Mouse (Mus musculus) hindbrain, embryonic 13.5 days (tissue): Measurements from ENCODE around the gene Cyp2d22. TPM values are rescaled to one million over a fixed set of nuclear protein-coding genes. Genes with fewer than 3 reads are reported as not detected.
"Not testable (repeated sequence)": the region's sequence is repeated elsewhere in the genome, so short reads cannot be mapped to it uniquely, and the experiment has no call there.

Experiments used
- ATAC-seq: fragments of 200-750 bp; cut with Nextera tagmentation; 2 replicates; pipeline ENCODE4 v1.8.0; 2017; ENCODE audit warnings: moderate TSS enrichment; ENCODE audit not compliant: low FRiP score
- H3K27ac ChIP-seq: fragments of 300-500 bp; sonication (generic); 2 replicates; pipeline ENCODE4 v1.5.1; 2015; ENCODE audit warnings: inconsistent platforms, mild to moderate bottlenecking, moderate library complexity
- H3K27me3 ChIP-seq: fragments of 300-500 bp; sonication (generic); 2 replicates; pipeline ENCODE4 v1.6.1; 2015; ENCODE audit warnings: mild to moderate bottlenecking, inconsistent platforms
- H3K36me3 ChIP-seq: fragments of 300-500 bp; sonication (generic); 2 replicates; pipeline ENCODE4 v1.6.1; 2015; ENCODE audit warnings: mild to moderate bottlenecking, inconsistent platforms
- H3K4me1 ChIP-seq: fragments of 300-500 bp; sonication (generic); replicated peaks from 2 replicates; pipeline ENCODE4 v1.6.1; 2015; ENCODE audit warnings: inconsistent platforms
- H3K4me2 ChIP-seq: fragments of 300-500 bp; sonication (generic); 2 replicates; pipeline ENCODE4 v1.6.1; 2015; ENCODE audit warnings: inconsistent platforms, mild to moderate bottlenecking, moderate library complexity
- H3K4me3 ChIP-seq: fragments of 300-500 bp; sonication (generic); 2 replicates; pipeline ENCODE4 v1.5.1; 2015; ENCODE audit warnings: mild to moderate bottlenecking, inconsistent platforms
- H3K9ac ChIP-seq: fragments of 300-500 bp; sonication (generic); 2 replicates; pipeline ENCODE4 v1.6.1; 2015; ENCODE audit warnings: mild to moderate bottlenecking, inconsistent platforms
- H3K9me3 ChIP-seq: fragments of 300-500 bp; sonication (generic); 2 replicates; pipeline ENCODE4 v1.6.1; 2016; ENCODE audit warnings: inconsistent platforms
- WGBS: fragments of 180-500 bp; shearing (Covaris S2); methylation state at CpG from one replicate; pipeline ENCODE4 v1.1.7; 2015; 5-methylcytosine and 5-hydroxymethylcytosine counted together
- polyA plus RNA-seq: library from polyadenylated mRNA; unstranded; fragments of >200 nt; fragmentation: Nextera tagmentation; extraction: Ambion mirVana; gene quantifications from 2 replicates; pipeline ENCODE4 v1.2.1, GENCODE M21; 2015

Cyp2d22 gene
- polyA plus RNA-seq, 1 experiment from 2014 or later = 2.6 TPM

GRCm38 (mm10) chr15:82372991-82373390 lies 7.1 kb downstream of the Cyp2d22 start:
- Histone ChIP-seq H3K27ac (no peak overlapping the region), H3K4me1 (peaks cover 9% of the 10 kb centered on the region), H3K4me2 (no peak overlapping the region), H3K36me3 (no peaks in the 10 kb centered on the region), H3K27me3 (peaks cover 5% of the 10 kb centered on the region; the same call in 1 of the 2 replicates), H3K9ac (no peak overlapping the region), H3K9me3 (no peaks in the 10 kb centered on the region), H3K4me3 (no peak overlapping the region)
- 88% methylated on average over 5 of the region's 5 CpGs for WGBS
- no peak for ATAC-seq

- Histone ChIP-seq H3K27ac (no peak overlapping the region), H3K36me3 (no peaks in the 10 kb centered on the region), H3K4me3 (no peak overlapping the region), H3K27me3 (no peaks in the 10 kb centered on the region), H3K9me3 (no peaks in the 10 kb centered on the region), H3K9ac (no peak overlapping the region), H3K4me2 (no peak overlapping the region), H3K4me1 (peaks cover 9% of the 10 kb centered on the region)
- no peak for ATAC-seq
- WGBS = 92% methylated on average over 6 of the region's 6 CpGs
These were observed 7.6 kb downstream of the Cyp2d22 start for GRCm38 (mm10) chr15:82372446-82372845.

GRCm38 (mm10) chr15:82368851-82369250 lies 11.2 kb downstream of the Cyp2d22 start:
- no peak overlapping the region for H3K4me3 ChIP-seq
- no peak for ATAC-seq
- 91% methylated on average over 1 of the region's 1 CpGs for WGBS
- no peaks in the 10 kb centered on the region for H3K9me3 ChIP-seq
- no peaks in the 10 kb centered on the region for H3K4me1 ChIP-seq
- no peak overlapping the region for H3K4me2 ChIP-seq
- H3K9ac ChIP-seq = no peak overlapping the region
- no peaks in the 10 kb centered on the region for H3K27me3 ChIP-seq
- H3K27ac ChIP-seq = no peak overlapping the region
- H3K36me3 ChIP-seq = no peaks in the 10 kb centered on the region

GRCm38 (mm10) chr15:82368146-82368545 lies 11.9 kb downstream of the Cyp2d22 start:
- ATAC-seq = no peak
- no peak overlapping the region for H3K27ac ChIP-seq
- no peak overlapping the region for H3K9ac ChIP-seq
- no peak overlapping the region for H3K4me2 ChIP-seq
- no peaks in the 10 kb centered on the region for H3K27me3 ChIP-seq
- H3K36me3 ChIP-seq = no peaks in the 10 kb centered on the region
- H3K9me3 ChIP-seq = no peaks in the 10 kb centered on the region
- no peaks in the 10 kb centered on the region for H3K4me1 ChIP-seq
- WGBS = 93% methylated on average over 4 of the region's 4 CpGs
- no peak overlapping the region for H3K4me3 ChIP-seq

- WGBS = 10% methylated on average over 7 of the region's 9 CpGs
These were observed 15.5 kb downstream of the Cyp2d22 start for GRCm38 (mm10) chr15:82364561-82364960.

GRCm38 (mm10) chr15:82363801-82364200 lies 16.3 kb downstream of the Cyp2d22 start:
- H3K9ac ChIP-seq, H3K27me3 ChIP-seq, H3K36me3 ChIP-seq, H3K4me1 ChIP-seq, H3K9me3 ChIP-seq, H3K27ac ChIP-seq, H3K4me2 ChIP-seq, ATAC-seq, H3K4me3 ChIP-seq: not testable (repeated sequence)
- 71% methylated on average over 8 of the region's 12 CpGs for WGBS

More at GRCm38 (mm10) chr15:82364561-82364960, 15.5 kb downstream of the Cyp2d22 start:
- not testable (repeated sequence) for H3K4me1 ChIP-seq, H3K4me3 ChIP-seq, H3K9me3 ChIP-seq, H3K36me3 ChIP-seq, H3K27me3 ChIP-seq, H3K27ac ChIP-seq, H3K4me2 ChIP-seq, H3K9ac ChIP-seq, ATAC-seq

- H3K27ac ChIP-seq = no peak overlapping the region
- H3K4me2 ChIP-seq = no peak overlapping the region
- 0 out of 2 replicates have a peak, but pooled peaks cover 4% of the 10 kb centered on the region for H3K27me3 ChIP-seq
- peaks cover 5% of the 10 kb centered on the region; the same call in 1 of the 2 replicates for H3K4me1 ChIP-seq
- H3K36me3 ChIP-seq = no peaks in the 10 kb centered on the region
- no peak overlapping the region for H3K9ac ChIP-seq
- ATAC-seq = no peak
- no peak overlapping the region for H3K4me3 ChIP-seq
- WGBS = 90% methylated on average over 3 of the region's 4 CpGs
- no peaks in the 10 kb centered on the region for H3K9me3 ChIP-seq
These were observed 17.8 kb downstream of the Cyp2d22 start for GRCm38 (mm10) chr15:82362234-82362633.

- WGBS = 82% methylated on average over 11 of the region's 11 CpGs
- no peak overlapping the region for H3K27ac ChIP-seq
- H3K9ac ChIP-seq = no peak overlapping the region
- H3K4me1 ChIP-seq = peaks cover 5% of the 10 kb centered on the region; the same call in 1 of the 2 replicates
- H3K27me3 ChIP-seq = 0 out of 2 replicates have a peak, but pooled peaks cover 4% of the 10 kb centered on the region
- H3K9me3 ChIP-seq = no peaks in the 10 kb centered on the region
- no peak overlapping the region for H3K4me2 ChIP-seq
- no peak overlapping the region for H3K4me3 ChIP-seq
- no peaks in the 10 kb centered on the region for H3K36me3 ChIP-seq
- ATAC-seq = no peak
These were observed 18.5 kb downstream of the Cyp2d22 start for GRCm38 (mm10) chr15:82361459-82362018.

- Histone ChIP-seq H3K9ac (0 out of 2 replicates have a peak overlapping the region, but pooled peaks have one; percentile 19), H3K9me3 (no peaks in the 10 kb centered on the region), H3K4me2 (no peak overlapping the region), H3K4me1 (peaks cover 10% of the 10 kb centered on the region), H3K27me3 (0 out of 2 replicates have a peak, but pooled peaks cover 4% of the 10 kb centered on the region), H3K4me3 (no peak overlapping the region), H3K36me3 (no peaks in the 10 kb centered on the region), H3K27ac (peak overlapping the region; percentile 12; the same call in 1 of the 2 replicates)
- no peak for ATAC-seq
- 64% methylated on average over 22 of the region's 22 CpGs for WGBS
These were observed 21.4 kb downstream of the Cyp2d22 start for GRCm38 (mm10) chr15:82358431-82359260.

- Histone ChIP-seq H3K9me3 (no peaks in the 10 kb centered on the region), H3K36me3 (peaks cover 18% of the 10 kb centered on the region), H3K4me1 (peaks cover 32% of the 10 kb centered on the region), H3K27me3 (0 out of 2 replicates have a peak, but pooled peaks cover 4% of the 10 kb centered on the region), H3K9ac (peak within 1 kb of the TSS; percentile 95), H3K4me2 (peak within 1 kb of the TSS; percentile 86), H3K4me3 (peak within 1 kb of the TSS; percentile 85), H3K27ac (peak within 1 kb of the TSS; percentile 90)
- peak; percentile 99 for ATAC-seq
- 2% methylated on average over 57 of the region's 57 CpGs for WGBS
These were observed 25.7 kb downstream of the Cyp2d22 start, which contains the start of gene Ndufa6 for GRCm38 (mm10) chr15:82354126-82354945. Gene Ndufa6, minus strand, starts transcription at chr15:82354322.

- peak overlapping the region; percentile 95 for H3K9ac ChIP-seq
- peak overlapping the region; percentile 85 for H3K4me3 ChIP-seq
- peaks cover 28% of the 10 kb centered on the region for H3K4me1 ChIP-seq
- peak overlapping the region; percentile 90 for H3K27ac ChIP-seq
- ATAC-seq = peak; percentile 65
- H3K27me3 ChIP-seq = 0 out of 2 replicates have a peak, but pooled peaks cover 4% of the 10 kb centered on the region
- H3K4me2 ChIP-seq = peak overlapping the region; percentile 86
- peaks cover 24% of the 10 kb centered on the region for H3K36me3 ChIP-seq
- H3K9me3 ChIP-seq = no peaks in the 10 kb centered on the region
- 0% methylated on average over 23 of the region's 23 CpGs for WGBS
These were observed 26.3 kb downstream of the Cyp2d22 start for GRCm38 (mm10) chr15:82353745-82354113.
